Mouse (Mus musculus): ENCODE measurements at regions not wholly inside any gene's neighbourhood (a gene's known extent, or its start where the extent isn't known, plus 50 kb on each side); places are given as distances from the start of the nearest gene placed in this dataset.

GRCm38 (mm10) chr3:42074532-42075287 is 332.3 kb downstream of the D3Ertd751e start:
- no peak for DNase-seq
- no peaks in the 10 kb centered on the region for H3K4me1 ChIP-seq (ENCODE audit: control insufficient read depth, insufficient read depth, low read length)
- H3K4me3 ChIP-seq (replicated peaks; ENCODE audit: extremely low read depth, low read depth, low read length): no peak overlapping the region
- TF ChIP-seq CTCF (IDR thresholded peaks at IDR 0.05; ENCODE audit: insufficient read depth, low read length): no peak
- no peak for TF ChIP-seq POLR2A (IDR thresholded peaks at IDR 0.05; ENCODE audit: borderline replicate concordance, extremely low read depth, low read depth, low read length)
- 32% methylated on average over 11 of the region's 11 CpGs for WGBS

DNA sequence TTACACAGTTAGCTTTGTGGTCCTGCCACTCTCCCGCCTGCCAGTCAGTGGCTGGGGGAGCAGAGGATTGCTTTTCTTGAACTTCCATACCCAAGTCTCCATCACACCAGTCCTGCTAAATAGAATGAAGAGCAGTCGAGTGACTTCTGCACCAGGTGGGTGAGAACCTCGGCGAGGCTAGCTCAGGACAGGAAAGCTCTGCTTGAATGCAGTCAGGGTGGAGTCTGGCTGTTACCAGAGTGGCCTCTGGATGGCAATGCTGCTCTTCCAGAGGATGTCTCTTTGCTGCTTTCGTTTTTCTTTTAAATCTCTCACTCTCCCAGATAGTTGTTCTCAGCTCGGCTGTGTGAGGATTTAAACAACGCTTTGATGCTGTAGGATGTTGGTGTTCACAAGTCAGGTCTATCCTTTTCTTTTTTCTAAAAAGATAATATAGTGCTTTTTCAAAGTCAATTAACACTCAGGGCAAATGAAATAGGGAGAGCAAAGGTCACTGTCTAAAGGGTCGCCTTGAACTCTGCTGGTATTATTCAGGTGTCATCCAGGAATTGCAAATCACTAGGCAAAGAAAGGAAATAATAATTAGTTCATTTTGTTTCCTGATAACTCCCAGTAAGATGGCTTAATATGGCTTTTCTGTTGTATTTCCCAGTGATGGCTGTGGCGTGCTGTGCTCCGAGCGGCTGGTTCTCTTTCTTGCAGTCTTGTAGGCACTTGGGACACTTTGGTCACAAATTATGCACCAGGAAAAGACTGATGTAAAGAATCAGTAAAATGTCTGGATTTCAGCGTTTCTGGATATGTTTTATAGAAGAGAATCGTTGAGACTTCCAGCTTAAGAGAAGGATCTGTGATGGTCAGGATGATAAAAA is 368.8 kb downstream of the D3Ertd751e start:
- H3K4me3 ChIP-seq (replicated peaks; ENCODE audit: extremely low read depth, low read depth, low read length): no peak overlapping the region
- H3K4me1 ChIP-seq (ENCODE audit: control insufficient read depth, insufficient read depth, low read length): no peaks in the 10 kb centered on the region
- DNase-seq: peak; percentile 8
- TF ChIP-seq CTCF (IDR thresholded peaks at IDR 0.05; ENCODE audit: insufficient read depth, low read length) (peak; percentile 60), POLR2A (IDR thresholded peaks at IDR 0.05; ENCODE audit: borderline replicate concordance, extremely low read depth, low read depth, low read length) (no peak)
- WGBS: 42% methylated on average over 13 of the region's 13 CpGs

DNA sequence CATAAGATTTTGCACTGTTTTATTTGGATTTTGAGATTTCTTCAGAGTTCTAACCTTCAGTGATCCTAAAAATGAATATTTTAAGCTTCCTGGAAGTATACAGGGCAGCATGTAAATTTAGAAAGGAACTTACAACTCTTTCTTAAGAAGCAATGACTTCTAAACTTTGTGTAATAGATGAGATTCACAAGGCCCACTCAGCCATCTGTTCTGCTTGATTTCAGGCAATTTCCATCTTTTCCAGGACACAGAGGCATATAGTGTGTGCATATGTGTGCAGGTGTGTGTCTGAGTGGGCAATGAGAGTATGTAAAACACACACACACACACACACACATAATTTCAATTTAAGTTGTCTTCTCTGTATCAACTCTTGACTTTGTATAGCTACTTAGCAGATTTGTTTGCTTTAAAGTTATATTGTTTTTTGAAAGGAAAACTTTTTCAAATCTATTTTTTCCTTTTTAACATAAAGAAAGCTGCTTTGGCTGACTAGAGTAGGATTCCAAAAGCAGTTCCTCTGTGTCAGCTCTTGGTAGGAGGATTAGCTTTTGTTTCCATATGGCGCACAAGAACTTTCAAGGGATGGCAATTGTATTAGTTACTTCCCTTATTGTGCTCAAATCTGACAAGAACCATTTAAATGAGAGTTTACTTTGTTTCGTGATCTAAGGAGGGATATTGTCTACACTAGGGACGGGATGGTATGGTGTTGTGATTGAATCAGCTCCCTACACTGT is 387.6 kb downstream of the D3Ertd751e start:
- H3K4me3 ChIP-seq (replicated peaks; ENCODE audit: extremely low read depth, low read depth, low read length): no peak overlapping the region
- H3K4me1 ChIP-seq (ENCODE audit: control insufficient read depth, insufficient read depth, low read length): no peaks in the 10 kb centered on the region
- 82% methylated on average over 3 of the region's 3 CpGs for WGBS
- no peak for TF ChIP-seq CTCF (IDR thresholded peaks at IDR 0.05; ENCODE audit: insufficient read depth, low read length)
- TF ChIP-seq POLR2A (IDR thresholded peaks at IDR 0.05; ENCODE audit: borderline replicate concordance, extremely low read depth, low read depth, low read length): no peak
- no peak for DNase-seq

- no peaks in the 10 kb centered on the region for H3K4me1 ChIP-seq (ENCODE audit: control insufficient read depth, insufficient read depth, low read length)
- 77% methylated on average over 1 of the region's 1 CpGs for WGBS
- no peak for DNase-seq
- H3K4me3 ChIP-seq (replicated peaks; ENCODE audit: extremely low read depth, low read depth, low read length): no peak overlapping the region
- TF ChIP-seq POLR2A (IDR thresholded peaks at IDR 0.05; ENCODE audit: borderline replicate concordance, extremely low read depth, low read depth, low read length) (no peak), CTCF (IDR thresholded peaks at IDR 0.05; ENCODE audit: insufficient read depth, low read length) (no peak)
Measured at GRCm38 (mm10) chr3:42132322-42132721, 389.9 kb downstream of the D3Ertd751e start.

- WGBS: 79% methylated on average over 3 of the region's 3 CpGs
Measured at GRCm38 (mm10) chr3:42153372-42153771, 411.0 kb downstream of the D3Ertd751e start.

GRCm38 (mm10) chr3:42154909-42155308 is 412.5 kb downstream of the D3Ertd751e start:
- no peak for DNase-seq
- TF ChIP-seq CTCF (IDR thresholded peaks at IDR 0.05; ENCODE audit: insufficient read depth, low read length) (no peak), POLR2A (IDR thresholded peaks at IDR 0.05; ENCODE audit: borderline replicate concordance, extremely low read depth, low read depth, low read length) (no peak)
- 50% methylated on average over 4 of the region's 4 CpGs for WGBS
- Histone ChIP-seq H3K4me3 (replicated peaks; ENCODE audit: extremely low read depth, low read depth, low read length) (no peak overlapping the region), H3K4me1 (ENCODE audit: control insufficient read depth, insufficient read depth, low read length) (no peaks in the 10 kb centered on the region)

More at GRCm38 (mm10) chr3:42153372-42153771, 411.0 kb downstream of the D3Ertd751e start:
- Histone ChIP-seq H3K4me3 (replicated peaks; ENCODE audit: extremely low read depth, low read depth, low read length) (no peak overlapping the region), H3K4me1 (ENCODE audit: control insufficient read depth, insufficient read depth, low read length) (no peaks in the 10 kb centered on the region)
- TF ChIP-seq CTCF (IDR thresholded peaks at IDR 0.05; ENCODE audit: insufficient read depth, low read length) (no peak), POLR2A (IDR thresholded peaks at IDR 0.05; ENCODE audit: borderline replicate concordance, extremely low read depth, low read depth, low read length) (no peak)
- no peak for DNase-seq

- WGBS: 52% methylated on average over 3 of the region's 3 CpGs
- no peak overlapping the region for H3K4me3 ChIP-seq (replicated peaks; ENCODE audit: extremely low read depth, low read depth, low read length)
- no peak for DNase-seq
- no peaks in the 10 kb centered on the region for H3K4me1 ChIP-seq (ENCODE audit: control insufficient read depth, insufficient read depth, low read length)
- TF ChIP-seq CTCF (IDR thresholded peaks at IDR 0.05; ENCODE audit: insufficient read depth, low read length) (no peak), POLR2A (IDR thresholded peaks at IDR 0.05; ENCODE audit: borderline replicate concordance, extremely low read depth, low read depth, low read length) (no peak)
Measured at GRCm38 (mm10) chr3:42163666-42164065, 421.3 kb downstream of the D3Ertd751e start.

DNA sequence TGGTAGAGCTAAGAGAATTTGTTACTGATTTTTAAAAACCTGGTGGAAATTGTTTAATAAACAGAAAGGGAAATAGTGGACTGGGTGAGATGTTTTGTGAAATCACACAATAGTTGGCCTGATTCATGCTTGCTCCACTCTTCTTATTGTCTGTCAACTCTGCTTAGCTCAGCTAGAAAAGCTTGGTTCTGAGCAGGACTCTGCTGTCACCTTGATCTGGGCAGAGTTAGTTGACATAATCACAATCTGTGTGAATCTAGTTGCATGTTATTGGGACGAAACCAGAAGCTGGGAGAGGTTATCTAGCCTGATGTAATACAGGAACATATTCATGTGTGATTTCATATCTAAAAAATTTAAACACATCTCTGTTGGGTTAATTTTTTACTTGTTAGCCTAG is 456.8 kb downstream of the D3Ertd751e start:
- TF ChIP-seq CTCF (IDR thresholded peaks at IDR 0.05; ENCODE audit: insufficient read depth, low read length) (no peak), POLR2A (IDR thresholded peaks at IDR 0.05; ENCODE audit: borderline replicate concordance, extremely low read depth, low read depth, low read length) (no peak)
- Histone ChIP-seq H3K4me3 (replicated peaks; ENCODE audit: extremely low read depth, low read depth, low read length) (no peak overlapping the region), H3K4me1 (ENCODE audit: control insufficient read depth, insufficient read depth, low read length) (no peaks in the 10 kb centered on the region)
- no peak for DNase-seq
- 32% methylated on average over 1 of the region's 1 CpGs for WGBS

DNA sequence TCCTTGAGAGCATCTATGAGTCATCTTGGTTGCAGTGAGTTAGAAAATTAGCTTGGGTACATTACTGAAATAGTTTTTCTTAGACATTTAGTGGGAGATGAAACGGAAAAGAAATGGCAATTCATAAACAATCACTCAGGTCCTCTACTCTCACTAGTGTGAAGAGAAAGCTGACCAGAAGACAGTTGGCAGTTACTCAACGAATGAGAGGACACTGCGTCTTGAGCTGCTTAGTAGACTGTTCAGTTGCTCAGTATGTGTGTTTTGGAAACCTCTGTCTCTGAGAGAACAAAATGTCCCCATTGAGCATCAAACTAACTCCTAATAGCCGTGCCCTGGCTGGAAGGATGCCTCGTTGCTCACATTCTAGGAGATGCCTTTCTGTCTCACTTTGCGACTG is 459.0 kb downstream of the D3Ertd751e start:
- no peaks in the 10 kb centered on the region for H3K4me1 ChIP-seq (ENCODE audit: control insufficient read depth, insufficient read depth, low read length)
- H3K4me3 ChIP-seq (replicated peaks; ENCODE audit: extremely low read depth, low read depth, low read length): no peak overlapping the region
- TF ChIP-seq CTCF (IDR thresholded peaks at IDR 0.05; ENCODE audit: insufficient read depth, low read length): no peak
- TF ChIP-seq POLR2A (IDR thresholded peaks at IDR 0.05; ENCODE audit: borderline replicate concordance, extremely low read depth, low read depth, low read length): no peak
- 55% methylated on average over 6 of the region's 6 CpGs for WGBS
- no peak for DNase-seq

Measured in lung, adult 2 months (tissue).